Mouse (Mus musculus) liver, embryonic 12.5 days (tissue): Measurements from ENCODE around the gene Phf20. TPM values are rescaled to one million over a fixed set of nuclear protein-coding genes. Genes with fewer than 3 reads are reported as not detected.
"Not testable (repeated sequence)": the region's sequence is repeated elsewhere in the genome, so short reads cannot be mapped to it uniquely, and the experiment has no call there.

Experiments used
- ATAC-seq: fragments of 200-750 bp; cut with Nextera tagmentation; 2 replicates; pipeline ENCODE4 v1.8.0; 2017; ENCODE audit warnings: moderate number of reproducible peaks, mild to moderate bottlenecking, moderate library complexity
- H3K27ac ChIP-seq: fragments of 300-500 bp; sonication (generic); 2 replicates; pipeline ENCODE4 v1.5.1; 2016; ENCODE audit warnings: mild to moderate bottlenecking
- H3K27me3 ChIP-seq: fragments of 300-500 bp; sonication (generic); replicated peaks from 2 replicates; pipeline ENCODE4 v1.6.1; 2016; ENCODE audit warnings: mild to moderate bottlenecking, moderate library complexity
- H3K36me3 ChIP-seq: fragments of 300-500 bp; sonication (generic); 2 replicates; pipeline ENCODE4 v1.6.1; 2016; ENCODE audit warnings: mild to moderate bottlenecking, moderate library complexity
- H3K4me1 ChIP-seq: fragments of 300-500 bp; sonication (generic); 2 replicates; pipeline ENCODE4 v1.6.1; 2016
- H3K4me2 ChIP-seq: fragments of 300-500 bp; sonication (generic); 2 replicates; pipeline ENCODE4 v1.6.1; 2016; ENCODE audit warnings: mild to moderate bottlenecking, moderate library complexity
- H3K4me3 ChIP-seq: fragments of 300-500 bp; sonication (generic); 2 replicates; pipeline ENCODE4 v1.5.1; 2016; ENCODE audit warnings: mild to moderate bottlenecking, moderate library complexity
- H3K9ac ChIP-seq: fragments of 300-500 bp; sonication (generic); 2 replicates; pipeline ENCODE4 v1.6.1; 2016; ENCODE audit warnings: mild to moderate bottlenecking, moderate library complexity
- H3K9me3 ChIP-seq: fragments of 300-500 bp; sonication (generic); replicated peaks from 2 replicates; pipeline ENCODE4 v1.6.1; 2016; ENCODE audit warnings: mild to moderate bottlenecking, moderate library complexity
- WGBS: fragments of 180-500 bp; shearing (Covaris S2); methylation state at CpG from one replicate; pipeline ENCODE4 v1.1.7; 2016; ENCODE audit not compliant: insufficient replicate concordance; 5-methylcytosine and 5-hydroxymethylcytosine counted together
- polyA plus RNA-seq: library from polyadenylated mRNA; unstranded; fragments of >200 nt; fragmentation: Nextera tagmentation; extraction: Ambion mirVana; gene quantifications from 2 replicates; pipeline ENCODE4 v1.2.1, GENCODE M21; 2016

The Phf20 gene
- polyA plus RNA-seq, 1 experiment from 2014 or later: 22.1 TPM

GRCm38 (mm10) chr2:156181592-156181991 lies 14.7 kb upstream of the Phf20 start:
- Histone ChIP-seq H3K4me2 (peak overlapping the region; percentile 83), H3K9me3 (no peaks in the 10 kb centered on the region), H3K27me3 (no peaks in the 10 kb centered on the region), H3K36me3 (peaks cover 24% of the 10 kb centered on the region), H3K4me3 (peak overlapping the region; percentile 93), H3K27ac (peak overlapping the region; percentile 99; the same call in 1 of the 2 replicates), H3K9ac (peak overlapping the region; percentile 81; the same call in 1 of the 2 replicates), H3K4me1 (peaks cover 35% of the 10 kb centered on the region)
- no peak for ATAC-seq
- 75% methylated on average over 2 of the region's 2 CpGs for WGBS

GRCm38 (mm10) chr2:156189241-156189640 lies 7.0 kb upstream of the Phf20 start:
- not testable (repeated sequence) for H3K4me3 ChIP-seq, H3K27me3 ChIP-seq
- WGBS: 49% methylated on average over 7 of the region's 7 CpGs

GRCm38 (mm10) chr2:156190004-156190896 lies 6.0 kb upstream of the Phf20 start:
- Histone ChIP-seq H3K4me2 (peak overlapping the region; percentile 48), H3K36me3 (no peaks in the 10 kb centered on the region), H3K4me1 (peaks cover 28% of the 10 kb centered on the region), H3K27ac (0 out of 2 replicates have a peak overlapping the region, but pooled peaks have one; percentile 27), H3K27me3 (no peaks in the 10 kb centered on the region), H3K9ac (peak overlapping the region; percentile 41; the same call in 1 of the 2 replicates), H3K9me3 (no peaks in the 10 kb centered on the region), H3K4me3 (peak overlapping the region; percentile 9; the same call in 1 of the 2 replicates)
- 28% methylated on average over 14 of the region's 14 CpGs for WGBS
- peak; percentile 67 for ATAC-seq

More at GRCm38 (mm10) chr2:156189241-156189640, 7.0 kb upstream of the Phf20 start:
- H3K36me3 ChIP-seq, H3K4me2 ChIP-seq, H3K27ac ChIP-seq, H3K9me3 ChIP-seq, H3K9ac ChIP-seq, ATAC-seq: not testable (repeated sequence)
- peaks cover 18% of the 10 kb centered on the region for H3K4me1 ChIP-seq

GRCm38 (mm10) chr2:156191540-156191939 lies 4.7 kb upstream of the Phf20 start:
- H3K4me2 ChIP-seq: no peak overlapping the region
- ATAC-seq: no peak
- no peak overlapping the region for H3K4me3 ChIP-seq
- no peaks in the 10 kb centered on the region for H3K9me3 ChIP-seq
- WGBS: 74% methylated on average over 2 of the region's 2 CpGs
- H3K27ac ChIP-seq: no peak overlapping the region
- H3K9ac ChIP-seq: no peak overlapping the region
- peaks cover 37% of the 10 kb centered on the region for H3K4me1 ChIP-seq
- H3K36me3 ChIP-seq: no peaks in the 10 kb centered on the region
- H3K27me3 ChIP-seq: no peaks in the 10 kb centered on the region

GRCm38 (mm10) chr2:156192068-156192467 lies 4.2 kb upstream of the Phf20 start:
- no peak for ATAC-seq
- 82% methylated on average over 2 of the region's 2 CpGs for WGBS
- Histone ChIP-seq H3K27me3 (no peaks in the 10 kb centered on the region), H3K9me3 (no peaks in the 10 kb centered on the region), H3K4me1 (peaks cover 37% of the 10 kb centered on the region), H3K36me3 (no peaks in the 10 kb centered on the region), H3K9ac (no peak overlapping the region), H3K27ac (no peak overlapping the region), H3K4me2 (no peak overlapping the region), H3K4me3 (no peak overlapping the region)

- Histone ChIP-seq H3K27ac (no peak overlapping the region), H3K4me1 (peaks cover 49% of the 10 kb centered on the region), H3K4me2 (no peak overlapping the region), H3K36me3 (no peaks in the 10 kb centered on the region), H3K9me3 (no peaks in the 10 kb centered on the region), H3K27me3 (no peaks in the 10 kb centered on the region), H3K9ac (no peak overlapping the region), H3K4me3 (no peak overlapping the region)
- 70% methylated on average over 3 of the region's 3 CpGs for WGBS
- ATAC-seq: no peak
Observed at GRCm38 (mm10) chr2:156193066-156193862, 3.0 kb upstream of the Phf20 start.

- Histone ChIP-seq H3K4me3 (no peak overlapping the region), H3K9ac (no peak overlapping the region), H3K36me3 (no peaks in the 10 kb centered on the region), H3K27ac (peak overlapping the region; percentile 16; the same call in 1 of the 2 replicates), H3K9me3 (no peaks in the 10 kb centered on the region), H3K27me3 (no peaks in the 10 kb centered on the region), H3K4me2 (no peak overlapping the region), H3K4me1 (peaks cover 62% of the 10 kb centered on the region)
- ATAC-seq: no peak
Observed at GRCm38 (mm10) chr2:156194571-156194970, 1.7 kb upstream of the Phf20 start.

GRCm38 (mm10) chr2:156197129-156197911 lies 1.1 kb downstream of the Phf20 start:
- Histone ChIP-seq H3K27ac (peak overlapping the region; percentile 93), H3K9ac (peak overlapping the region; percentile 78), H3K4me2 (peak overlapping the region; percentile 83), H3K4me1 (peaks cover 46% of the 10 kb centered on the region), H3K36me3 (peaks cover 13% of the 10 kb centered on the region), H3K9me3 (no peaks in the 10 kb centered on the region), H3K4me3 (peak overlapping the region; percentile 67), H3K27me3 (no peaks in the 10 kb centered on the region)
- 6% methylated on average over 17 of the region's 17 CpGs for WGBS
- ATAC-seq: no peak

GRCm38 (mm10) chr2:156199944-156200343 lies 3.7 kb downstream of the Phf20 start:
- H3K36me3 ChIP-seq: peaks cover 27% of the 10 kb centered on the region
- no peaks in the 10 kb centered on the region for H3K9me3 ChIP-seq
- no peak overlapping the region for H3K4me3 ChIP-seq
- H3K27ac ChIP-seq: no peak overlapping the region
- no peak for ATAC-seq
- no peak overlapping the region for H3K4me2 ChIP-seq
- 67% methylated on average over 3 of the region's 3 CpGs for WGBS
- H3K4me1 ChIP-seq: peaks cover 48% of the 10 kb centered on the region
- no peaks in the 10 kb centered on the region for H3K27me3 ChIP-seq
- no peak overlapping the region for H3K9ac ChIP-seq

GRCm38 (mm10) chr2:156201486-156201885 lies 5.2 kb downstream of the Phf20 start:
- peaks cover 36% of the 10 kb centered on the region for H3K4me1 ChIP-seq
- ATAC-seq: no peak
- H3K4me3 ChIP-seq: no peak overlapping the region
- H3K9me3 ChIP-seq: no peaks in the 10 kb centered on the region
- H3K36me3 ChIP-seq: peaks cover 28% of the 10 kb centered on the region
- no peak overlapping the region for H3K4me2 ChIP-seq
- 65% methylated on average over 4 of the region's 4 CpGs for WGBS
- H3K27ac ChIP-seq: no peak overlapping the region
- H3K27me3 ChIP-seq: no peaks in the 10 kb centered on the region
- H3K9ac ChIP-seq: no peak overlapping the region

- Histone ChIP-seq H3K4me1 (peaks cover 27% of the 10 kb centered on the region), H3K4me2 (no peak overlapping the region), H3K36me3 (peaks cover 35% of the 10 kb centered on the region), H3K4me3 (no peak overlapping the region), H3K9me3 (no peaks in the 10 kb centered on the region), H3K27ac (peak overlapping the region; percentile 51; the same call in 1 of the 2 replicates), H3K9ac (no peak overlapping the region), H3K27me3 (no peaks in the 10 kb centered on the region)
- no peak for ATAC-seq
- 76% methylated on average over 3 of the region's 3 CpGs for WGBS
Observed at GRCm38 (mm10) chr2:156202848-156203437, 6.7 kb downstream of the Phf20 start.
